Mouse (Mus musculus) myocyte (in vitro differentiated cells): ENCODE results near the gene Hydin. TPM values are rescaled to one million over a fixed set of nuclear protein-coding genes. Genes with fewer than 3 reads are reported as not detected.
A peak's percentile ranks its signal among the peaks of the same experiment; 100 is the strongest.
"Not testable (repeated sequence)": the region's sequence is repeated elsewhere in the genome, so short reads cannot be mapped to it uniquely, and the experiment has no call there.

Experiments
- H3K27me3 ChIP-seq: one replicate; pipeline ENCODE4 v1.6.1; 2011; ENCODE audit not compliant: control insufficient read depth, insufficient read depth, insufficient read length
- H3K36me3 ChIP-seq: one replicate; pipeline ENCODE4 v1.6.1; 2011; ENCODE audit not compliant: control insufficient read depth, insufficient read depth
- H3K4me2 ChIP-seq: one replicate; pipeline ENCODE4 v1.6.1; 2011; ENCODE audit warnings: low read depth, control low read depth
- H3K4me3 ChIP-seq: one replicate; pipeline ENCODE4 v1.5.1; 2011; ENCODE audit warnings: mild to moderate bottlenecking, control low read depth, moderate library complexity
- H3K79me2 ChIP-seq: one replicate; pipeline ENCODE4 v1.6.1; 2011; ENCODE audit not compliant: control insufficient read depth, insufficient read depth
- H3ac ChIP-seq: one replicate; pipeline ENCODE4 v1.6.1; 2011; ENCODE audit not compliant: control insufficient read depth, insufficient read length
- CEBPB ChIP-seq: IDR thresholded peaks from 2 replicates; pipeline ENCODE4 v1.6.1; 2011; ENCODE audit warnings: mild to moderate bottlenecking, moderate library complexity; ENCODE audit not compliant: poor library complexity, insufficient read depth, severe bottlenecking
- E2F4 ChIP-seq: IDR thresholded peaks from one replicate; pipeline ENCODE4 v1.6.1; 2011; ENCODE audit warnings: mild to moderate bottlenecking, control low read depth, moderate library complexity; ENCODE audit not compliant: insufficient read depth
- MAX ChIP-seq: IDR thresholded peaks from one replicate; pipeline ENCODE4 v1.6.1; 2011; ENCODE audit warnings: low read depth, mild to moderate bottlenecking, control low read depth
- MYOD1 ChIP-seq, 3 experiments: IDR thresholded peaks; one replicate each; pipeline ENCODE4 v1.6.1; 2011; ENCODE audit warnings: control low read depth in 2 of 3, low read depth in 2 of 3, mild to moderate bottlenecking in 2 of 3, moderate library complexity in 1 of 3; ENCODE audit not compliant: insufficient read length in 2 of 3, control insufficient read depth in 1 of 3
- MYOG ChIP-seq, 3 experiments: IDR thresholded peaks; one replicate each; pipeline ENCODE4 v1.6.1; 2011; ENCODE audit warnings: control low read depth in 2 of 3, low read depth in 2 of 3, mild to moderate bottlenecking in 2 of 3; ENCODE audit not compliant: insufficient read length in 2 of 3, control insufficient read depth in 1 of 3, insufficient read depth in 1 of 3
- POLR2A ChIP-seq: IDR thresholded peaks from one replicate; pipeline ENCODE4 v1.6.1; 2011; ENCODE audit warnings: low read depth, mild to moderate bottlenecking, control low read depth, moderate library complexity; ENCODE audit not compliant: insufficient read length
- POLR2AphosphoS2 ChIP-seq: IDR thresholded peaks from one replicate; pipeline ENCODE4 v1.6.1; 2011; ENCODE audit warnings: low read depth, control low read depth; ENCODE audit not compliant: insufficient read length
- REST ChIP-seq: IDR thresholded peaks from one replicate; pipeline ENCODE4 v1.6.1; 2011; ENCODE audit warnings: mild to moderate bottlenecking, control low read depth, moderate library complexity; ENCODE audit not compliant: insufficient read depth, insufficient read length
- SRF ChIP-seq: IDR thresholded peaks from one replicate; pipeline ENCODE4 v1.6.1; 2011; ENCODE audit warnings: low read depth; ENCODE audit not compliant: control insufficient read depth, insufficient read length
- TCF12 ChIP-seq: IDR thresholded peaks from one replicate; pipeline ENCODE4 v1.6.1; 2011; ENCODE audit warnings: mild to moderate bottlenecking, control low read depth; ENCODE audit not compliant: poor library complexity, insufficient read depth, severe bottlenecking
- TCF3 ChIP-seq: IDR thresholded peaks from one replicate; pipeline ENCODE4 v1.6.1; 2011; ENCODE audit warnings: low read depth, control low read depth; ENCODE audit not compliant: insufficient read length
- USF1 ChIP-seq: IDR thresholded peaks from one replicate; pipeline ENCODE4 v1.6.1; 2011; ENCODE audit warnings: low read depth, mild to moderate bottlenecking, control low read depth, moderate library complexity
- polyA plus RNA-seq: library from polyadenylated mRNA; unstranded; fragments of >200 nt; fragmentation: generic; extraction: Trizol; gene quantifications from one replicate; pipeline ENCODE4 v1.2.1, GENCODE M21; 2012; ENCODE audit warnings: missing spikeins

The Hydin gene
- polyA plus RNA-seq, 1 experiment: 0.01 TPM

DNA sequence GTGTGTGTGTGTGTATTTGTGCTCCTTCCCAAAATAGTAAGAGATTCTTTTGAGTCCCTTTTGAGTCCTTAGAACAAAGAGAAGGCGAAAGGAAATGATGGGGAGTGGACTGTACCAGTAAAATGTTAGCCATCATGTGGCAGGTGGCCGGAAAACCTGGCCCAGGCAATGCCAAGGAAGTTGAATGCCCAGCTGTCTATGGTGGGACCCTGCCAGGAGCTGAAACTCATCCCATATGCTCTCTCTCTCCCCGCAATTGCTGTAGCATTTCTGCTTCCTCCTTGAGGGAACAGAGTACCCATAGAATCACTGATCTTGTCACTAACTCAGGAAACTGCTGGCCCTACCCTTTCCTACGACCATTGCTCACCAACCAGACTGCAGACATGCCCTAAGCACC, 271.1 kb downstream of the Hydin start:
- peaks cover 24% of the 10 kb centered on the region for H3K27me3 ChIP-seq
- H3K4me2 ChIP-seq: no peak overlapping the region
- H3K79me2 ChIP-seq: no peaks in the 10 kb centered on the region
- H3K36me3 ChIP-seq: no peaks in the 10 kb centered on the region
- TF ChIP-seq MYOD1 (IDR thresholded peaks at IDR 0.05; ENCODE audit: control insufficient read depth in 1 of 3, insufficient read length in 2 of 3, low read depth in 2 of 3) (no peak), MAX (no peak), REST (no peak), MYOG (IDR thresholded peaks at IDR 0.05; ENCODE audit: control insufficient read depth in 1 of 3, insufficient read depth in 1 of 3, insufficient read length in 2 of 3, low read depth in 2 of 3) (no peak), USF1 (no peak), SRF (no peak), POLR2AphosphoS2 (no peak), TCF3 (no peak), TCF12 (no peak), CEBPB (no peak), POLR2A (no peak), E2F4 (no peak)
- no peak overlapping the region for H3K4me3 ChIP-seq
- no peak overlapping the region for H3ac ChIP-seq

DNA sequence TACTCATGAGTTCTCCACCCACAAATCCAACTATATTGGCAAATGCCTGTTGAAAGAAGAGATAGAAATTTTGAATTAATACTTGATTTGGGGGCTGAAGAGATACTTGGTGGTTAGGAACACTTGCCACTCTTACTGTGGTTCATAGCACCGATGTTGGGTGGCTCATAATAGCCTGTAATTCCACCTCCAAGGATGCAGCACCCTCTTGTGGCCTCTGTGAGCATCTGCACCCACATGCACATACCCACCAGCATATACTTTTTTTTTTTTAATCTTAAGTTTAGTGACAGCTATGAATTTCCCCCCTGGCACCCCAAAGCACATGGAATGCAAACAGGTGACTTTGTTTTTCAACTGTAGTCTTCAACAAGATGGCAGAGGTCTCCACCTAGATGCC, 283.6 kb downstream of the Hydin start:
- Histone ChIP-seq H3K79me2 (no peaks in the 10 kb centered on the region), H3K4me2 (no peak overlapping the region), H3K27me3 (peaks cover 2% of the 10 kb centered on the region), H3ac (no peak overlapping the region), H3K4me3 (no peak overlapping the region), H3K36me3 (no peaks in the 10 kb centered on the region)
- TF ChIP-seq E2F4 (no peak), MYOG (IDR thresholded peaks at IDR 0.05; ENCODE audit: control insufficient read depth in 1 of 3, insufficient read depth in 1 of 3, insufficient read length in 2 of 3, low read depth in 2 of 3) (no peak), REST (no peak)

DNA sequence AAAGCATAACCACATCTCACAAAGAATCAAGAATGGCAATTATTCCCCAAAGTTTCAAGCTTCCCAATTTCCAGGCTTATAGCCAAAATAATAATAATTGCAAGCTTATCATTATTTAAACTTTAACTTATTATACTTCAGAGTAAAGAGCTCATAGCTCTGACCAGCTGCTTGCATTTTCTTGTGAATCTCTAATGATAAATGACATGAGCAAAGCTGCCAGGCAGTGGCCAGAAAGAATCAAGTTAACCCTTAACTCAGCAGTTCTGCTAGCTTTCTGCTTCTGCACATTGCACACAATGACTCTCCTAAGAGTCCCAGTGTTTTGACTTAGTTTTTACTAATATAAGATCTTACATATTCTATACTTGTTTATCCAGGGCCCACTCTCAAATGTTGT, 285.3 kb downstream of the Hydin start:
- not testable (repeated sequence) for H3ac ChIP-seq, H3K4me3 ChIP-seq, H3K79me2 ChIP-seq

DNA sequence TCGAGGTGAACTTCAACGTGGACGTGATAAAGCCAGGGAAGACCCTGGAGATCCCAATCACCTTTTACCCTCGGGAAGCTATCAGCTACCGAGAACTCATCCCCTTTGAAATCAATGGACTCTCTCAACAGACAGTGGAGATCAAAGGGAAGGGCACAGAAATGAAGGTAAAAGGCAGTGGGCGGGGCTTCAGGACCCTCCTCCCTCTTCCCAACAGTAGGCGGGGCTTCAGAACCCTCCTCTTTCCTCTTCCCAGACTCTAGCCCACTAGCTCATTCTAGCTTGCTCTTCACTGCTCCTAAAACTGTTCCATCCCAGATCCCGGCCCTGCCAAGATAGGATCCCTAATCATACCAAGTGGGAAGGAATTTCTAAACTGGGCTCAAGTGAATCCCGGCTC, 325.9 kb downstream of the Hydin start:
- no peak overlapping the region for H3ac ChIP-seq
- peaks cover 66% of the 10 kb centered on the region for H3K27me3 ChIP-seq
- no peaks in the 10 kb centered on the region for H3K79me2 ChIP-seq
- no peaks in the 10 kb centered on the region for H3K36me3 ChIP-seq
- no peak overlapping the region for H3K4me2 ChIP-seq
- no peak overlapping the region for H3K4me3 ChIP-seq
- TF ChIP-seq CEBPB: no peak
- no peak for TF ChIP-seq TCF3
- no peak for TF ChIP-seq MYOG (IDR thresholded peaks at IDR 0.05; ENCODE audit: control insufficient read depth in 1 of 3, insufficient read depth in 1 of 3, insufficient read length in 2 of 3, low read depth in 2 of 3)

More for the DNA sequence above, 285.3 kb downstream of the Hydin start:
- H3K36me3 ChIP-seq, H3K4me2 ChIP-seq: not testable (repeated sequence)
- H3K27me3 ChIP-seq: peaks cover 16% of the 10 kb centered on the region

DNA sequence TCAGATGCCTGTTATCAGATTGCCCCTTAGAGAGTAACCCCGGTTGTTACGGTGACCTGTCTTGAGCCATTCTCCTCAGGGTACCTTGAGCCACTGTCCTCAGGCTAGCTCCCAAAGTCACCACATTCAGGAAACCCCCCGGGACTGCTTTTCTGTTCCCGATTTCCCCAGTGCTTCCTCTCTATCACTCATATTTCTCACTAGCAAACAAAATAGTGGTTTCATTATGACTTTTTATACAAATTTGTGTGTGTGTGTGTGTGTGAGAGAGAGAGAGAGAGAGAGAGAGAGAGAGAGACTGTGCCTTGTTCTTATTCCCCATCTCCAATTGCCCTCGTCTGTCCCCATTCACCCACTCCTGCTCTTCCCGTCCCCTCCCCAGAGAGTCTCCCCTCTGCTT, 327.4 kb downstream of the Hydin start:
- peaks cover 75% of the 10 kb centered on the region for H3K27me3 ChIP-seq
- H3K79me2 ChIP-seq: no peaks in the 10 kb centered on the region
- no peaks in the 10 kb centered on the region for H3K36me3 ChIP-seq
- H3K4me3 ChIP-seq: no peak overlapping the region
- TF ChIP-seq TCF3 (no peak), POLR2A (no peak), TCF12 (no peak), SRF (no peak), MYOD1 (IDR thresholded peaks at IDR 0.05; ENCODE audit: control insufficient read depth in 1 of 3, insufficient read length in 2 of 3, low read depth in 2 of 3) (no peak)
- no peak overlapping the region for H3K4me2 ChIP-seq
- no peak overlapping the region for H3ac ChIP-seq

DNA sequence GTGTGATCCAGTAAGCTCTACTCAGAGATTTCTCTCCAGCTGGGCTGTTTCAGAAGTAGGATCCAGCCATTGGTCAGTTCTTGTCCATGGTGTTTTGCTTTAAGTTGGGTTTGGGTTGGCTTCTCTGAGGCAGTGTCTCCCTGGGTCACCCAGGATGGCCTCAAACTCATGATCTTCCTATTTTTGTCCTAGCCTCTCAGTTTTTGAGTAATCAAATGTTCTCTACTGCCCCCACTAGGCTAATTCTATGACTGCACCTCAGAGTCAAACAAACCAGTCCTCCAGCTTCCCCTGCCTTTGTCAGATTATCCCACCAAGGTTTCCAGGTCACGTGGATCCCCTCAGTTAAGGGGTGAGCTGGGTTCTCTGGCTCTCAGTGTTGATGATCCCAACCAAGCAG, 337.8 kb downstream of the Hydin start:
- Histone ChIP-seq H3K36me3 (no peaks in the 10 kb centered on the region), H3ac (no peak overlapping the region), H3K4me2 (no peak overlapping the region), H3K79me2 (no peaks in the 10 kb centered on the region), H3K27me3 (peaks cover 12% of the 10 kb centered on the region), H3K4me3 (no peak overlapping the region)
- no peak for TF ChIP-seq POLR2A
- TF ChIP-seq USF1: peak; percentile 9
- TF ChIP-seq REST: no peak
